Mouse (Mus musculus): ENCODE data around the gene Lmna.

The Lmna gene

GRCm38 (mm10) chr3:88448443-88448842 is 61.3 kb downstream of the Lmna start:
- DNase-seq (ENCODE audit: low read depth, low spot score), result no peak

GRCm38 (mm10) chr3:88447676-88448183 is 62.0 kb downstream of the Lmna start:
- no peak for DNase-seq (ENCODE audit: low read depth, low spot score)

- DNase-seq (ENCODE audit: low read depth, low spot score), result no peak
These were observed 63.2 kb downstream of the Lmna start for GRCm38 (mm10) chr3:88446471-88447123.

- no peak for DNase-seq (ENCODE audit: low read depth, low spot score)
These were observed 66.9 kb downstream of the Lmna start for GRCm38 (mm10) chr3:88442888-88443287.

- no peak for DNase-seq (ENCODE audit: low read depth, low spot score)
These were observed 67.3 kb downstream of the Lmna start for GRCm38 (mm10) chr3:88442488-88442887.

- peak; percentile 27 for DNase-seq (ENCODE audit: low read depth, low spot score)
These were observed 69.0 kb downstream of the Lmna start for GRCm38 (mm10) chr3:88440500-88441381.

- DNase-seq (ENCODE audit: low read depth, low spot score), result no peak
These were observed 70.2 kb downstream of the Lmna start for GRCm38 (mm10) chr3:88439582-88439981.

GRCm38 (mm10) chr3:88437454-88437853 is 72.3 kb downstream of the Lmna start:
- DNase-seq (ENCODE audit: low read depth, low spot score), result no peak

GRCm38 (mm10) chr3:88436395-88437201 is 73.2 kb downstream of the Lmna start:
- DNase-seq (ENCODE audit: low read depth, low spot score), result peak; percentile 49

GRCm38 (mm10) chr3:88435515-88435914 is 74.2 kb downstream of the Lmna start:
- no peak for DNase-seq (ENCODE audit: low read depth, low spot score)
